Mouse (Mus musculus): ENCODE measurements at regions not wholly inside any gene's neighbourhood (a gene's known extent, or its start where the extent isn't known, plus 50 kb on each side); places are given as distances from the start of the nearest gene placed in this dataset.
A peak's percentile ranks its signal among the peaks of the same experiment; 100 is the strongest.

DNA sequence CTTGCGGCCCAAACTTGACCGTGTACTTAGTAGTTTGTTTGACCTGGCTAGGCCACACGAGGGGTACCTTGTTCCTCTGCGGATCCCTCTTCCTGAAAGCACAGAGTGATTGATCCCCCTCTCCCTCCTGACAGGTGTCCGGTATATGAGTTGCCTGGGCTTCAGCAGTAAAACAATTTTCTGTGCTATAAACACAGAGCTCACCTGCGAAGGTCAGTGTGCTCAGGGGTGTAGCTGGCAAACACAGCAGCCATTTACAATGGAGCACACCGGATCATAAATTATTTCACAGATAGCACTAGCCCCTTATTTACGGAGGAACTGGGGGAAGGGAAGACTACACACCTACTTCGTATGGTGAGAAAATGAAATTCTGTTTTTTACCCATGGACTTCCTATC is 92.5 kb upstream of the Klf4 start:
- DNase-seq (ENCODE audit: low spot score in 2 of 2) = no peak

DNA sequence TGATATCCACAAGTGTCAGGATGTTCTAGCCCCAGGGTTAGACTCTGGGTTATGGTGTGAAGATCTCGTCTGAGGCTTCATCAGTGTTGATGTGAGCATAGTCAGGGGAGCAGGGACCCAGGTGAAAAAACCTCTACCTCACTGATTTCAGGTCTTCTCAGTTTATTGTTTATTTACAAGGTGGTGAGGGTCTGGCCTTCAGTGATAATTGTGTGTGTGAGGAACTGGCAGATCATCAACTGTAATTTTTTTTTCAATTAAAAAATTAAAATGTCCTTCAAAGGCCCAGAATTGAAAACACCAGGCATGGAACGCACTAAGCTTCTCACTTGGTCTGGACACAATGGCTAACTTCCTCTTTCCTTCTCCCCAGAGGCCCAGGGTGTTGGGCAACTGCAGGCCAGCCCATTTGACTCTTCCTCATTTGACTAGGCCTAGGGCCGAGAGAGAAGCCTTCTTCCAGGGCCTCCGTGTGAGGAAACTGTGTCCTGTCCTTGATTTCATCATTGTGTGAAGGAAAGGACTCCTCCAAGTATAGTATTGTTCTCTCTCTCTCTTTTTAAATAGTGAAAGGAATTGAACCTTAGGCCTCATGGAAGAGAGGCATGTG is 91.0 kb upstream of the Klf4 start:
- no peak for DNase-seq (ENCODE audit: low spot score in 2 of 2)

DNA sequence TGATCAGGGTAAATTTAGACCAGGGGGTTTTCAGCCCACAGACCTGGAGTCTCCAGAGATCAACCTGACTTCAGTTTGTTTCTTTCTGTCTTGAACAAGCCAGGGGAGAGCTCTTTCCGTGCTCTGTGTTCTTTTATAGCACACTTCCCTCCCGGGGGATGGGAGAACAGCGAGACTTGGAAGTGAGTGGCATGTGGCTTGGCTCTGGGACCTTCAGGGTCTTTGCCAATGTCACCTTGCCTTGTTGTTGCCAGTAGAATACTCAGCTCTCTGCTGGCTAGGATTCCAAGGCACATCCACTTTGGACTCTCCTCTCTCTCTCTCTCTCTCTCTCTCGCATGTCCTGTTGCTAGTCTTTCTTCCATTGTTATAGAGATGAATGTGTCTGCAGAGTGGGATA is 90.4 kb upstream of the Klf4 start:
- no peak for DNase-seq (ENCODE audit: low spot score in 2 of 2)

DNA sequence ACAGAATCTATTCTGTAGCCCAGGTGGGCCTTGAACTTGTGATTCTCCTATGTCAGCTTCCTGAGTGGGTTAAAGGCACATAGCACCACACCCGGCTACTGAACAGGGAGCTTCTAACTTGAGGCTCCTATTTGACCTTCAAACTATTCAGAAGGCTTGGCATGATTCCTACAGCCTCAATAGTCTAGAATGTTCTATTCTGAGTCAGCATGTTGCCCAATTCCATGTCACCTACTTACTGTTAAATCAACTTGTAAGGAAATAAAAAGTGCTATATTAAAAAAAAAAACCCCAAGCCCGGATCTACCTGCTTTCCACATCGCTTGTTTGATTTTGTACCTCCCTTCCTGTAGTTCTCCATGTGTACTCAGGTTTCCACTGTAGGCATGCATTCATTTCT is 87.6 kb upstream of the Klf4 start:
- no peak for DNase-seq (ENCODE audit: low spot score in 2 of 2)

DNA sequence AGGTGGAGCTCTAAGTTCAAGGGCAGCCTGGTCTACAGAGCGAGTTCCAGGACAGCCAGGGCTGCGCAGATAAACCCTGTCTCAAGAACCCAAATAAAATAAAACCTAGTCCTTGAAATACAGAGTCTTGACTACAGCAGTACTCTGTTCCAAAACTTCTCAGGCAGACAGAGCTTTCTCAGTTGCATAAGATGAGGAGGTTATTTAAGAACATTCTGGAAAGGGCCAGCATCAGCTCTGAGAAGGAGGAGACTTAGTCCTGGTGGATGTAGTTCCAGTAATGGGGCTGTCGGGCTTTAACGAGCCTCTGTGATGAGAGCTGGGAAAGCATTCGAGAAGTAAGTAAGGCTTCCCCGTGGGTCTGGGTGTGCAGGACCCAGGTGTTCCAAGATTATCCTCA is 83.5 kb upstream of the Klf4 start:
- DNase-seq (ENCODE audit: low spot score in 2 of 2) = no peak

DNA sequence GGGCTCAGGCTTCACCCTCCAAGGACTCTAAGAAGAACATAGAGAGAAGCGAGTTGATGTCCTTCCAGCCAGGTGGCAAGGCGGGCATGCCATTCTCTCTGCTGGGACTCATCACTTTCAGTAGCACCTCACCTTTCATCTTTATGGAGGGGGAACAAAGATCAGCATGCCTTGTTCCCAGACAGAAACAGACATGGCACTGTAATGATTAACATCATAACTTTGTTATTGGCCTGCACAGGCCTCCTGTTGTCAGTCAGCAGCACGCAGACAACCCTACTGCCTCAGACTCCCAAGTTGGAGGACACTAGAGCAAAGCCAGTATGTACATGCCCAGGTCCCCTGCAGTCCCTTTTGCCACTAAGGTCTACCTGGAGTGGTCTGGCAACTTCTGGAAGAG is 81.3 kb upstream of the Klf4 start:
- DNase-seq (ENCODE audit: low spot score in 2 of 2) = no peak

DNA sequence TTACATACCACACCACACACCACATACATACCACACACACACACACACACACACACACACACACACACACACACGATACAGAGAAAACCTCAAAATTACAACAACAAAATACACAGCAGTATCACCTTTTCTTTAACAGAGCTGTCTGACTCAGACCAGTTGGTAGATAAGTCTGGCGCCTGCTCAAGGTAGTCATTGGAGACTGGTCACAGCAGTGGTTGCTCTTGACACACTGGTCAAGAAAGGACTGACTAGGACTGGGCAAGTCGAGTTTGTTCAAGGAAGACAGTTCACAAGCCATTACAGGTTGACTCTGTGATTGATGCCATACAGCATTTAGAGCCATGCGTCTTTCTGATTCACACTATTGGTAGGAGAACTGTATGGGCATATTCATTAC is 78.7 kb upstream of the Klf4 start:
- DNase-seq (ENCODE audit: low spot score in 2 of 2) = no peak

DNA sequence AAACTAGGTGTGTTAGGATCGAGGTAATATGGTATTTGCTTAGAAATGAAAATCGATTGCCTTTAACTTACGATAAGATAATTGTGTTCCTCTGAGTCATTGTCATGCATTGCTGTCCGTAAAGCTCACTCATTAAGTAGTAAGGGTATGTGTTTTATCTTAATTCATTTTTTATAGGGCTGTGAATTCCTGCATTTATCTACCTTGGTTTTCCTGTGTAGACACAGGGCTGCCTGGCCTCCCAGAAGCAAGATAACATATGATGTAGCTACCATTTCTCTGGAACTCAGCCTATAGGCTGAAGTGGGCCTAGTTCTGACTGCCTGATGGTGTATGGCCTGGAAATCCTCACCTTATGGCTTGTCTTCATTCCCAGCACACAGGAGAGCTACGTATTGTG is 76.9 kb upstream of the Klf4 start:
- no peak for DNase-seq (ENCODE audit: low spot score in 2 of 2)

DNA sequence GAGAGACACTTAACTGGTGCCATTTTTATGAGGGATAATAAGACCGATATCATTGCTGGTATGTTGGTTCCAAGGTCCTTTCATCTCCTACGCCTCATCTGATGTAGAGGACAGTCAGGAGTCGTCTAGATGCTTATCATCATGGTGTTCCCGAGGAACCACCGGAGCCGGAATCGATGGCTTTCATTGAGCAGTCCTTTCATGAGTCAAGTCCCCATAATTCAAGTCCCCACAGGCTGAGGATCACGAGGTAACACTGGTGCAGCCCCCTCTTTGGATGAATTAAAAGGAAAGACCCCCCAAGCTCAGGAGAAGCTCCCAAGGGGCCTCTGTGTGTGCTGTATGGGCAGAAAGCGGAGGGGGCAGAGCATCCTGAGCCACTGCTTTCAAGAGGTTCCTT is 73.3 kb upstream of the Klf4 start:
- no peak for DNase-seq (ENCODE audit: low spot score in 2 of 2)

DNA sequence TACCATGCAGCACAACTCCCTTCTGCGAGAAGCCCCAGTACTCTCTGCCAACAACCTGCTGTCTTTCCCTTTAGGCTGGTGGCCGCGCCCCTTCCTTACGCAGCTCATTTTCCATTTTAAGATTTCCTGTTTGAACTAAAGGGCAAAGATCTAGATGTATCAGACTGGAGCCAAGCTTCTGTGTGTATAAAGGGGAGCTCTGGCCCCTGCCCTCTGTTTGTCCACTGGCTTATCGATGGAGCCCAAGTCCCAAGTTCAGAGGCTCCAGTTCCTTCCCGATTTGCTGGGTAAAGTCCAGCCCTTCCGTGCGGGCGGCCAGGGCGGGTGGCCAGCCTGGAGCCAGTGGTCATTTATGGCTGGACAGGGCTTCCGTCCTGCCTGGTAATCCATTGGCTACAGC is 72.6 kb upstream of the Klf4 start:
- no peak for DNase-seq (ENCODE audit: low spot score in 2 of 2)

DNA sequence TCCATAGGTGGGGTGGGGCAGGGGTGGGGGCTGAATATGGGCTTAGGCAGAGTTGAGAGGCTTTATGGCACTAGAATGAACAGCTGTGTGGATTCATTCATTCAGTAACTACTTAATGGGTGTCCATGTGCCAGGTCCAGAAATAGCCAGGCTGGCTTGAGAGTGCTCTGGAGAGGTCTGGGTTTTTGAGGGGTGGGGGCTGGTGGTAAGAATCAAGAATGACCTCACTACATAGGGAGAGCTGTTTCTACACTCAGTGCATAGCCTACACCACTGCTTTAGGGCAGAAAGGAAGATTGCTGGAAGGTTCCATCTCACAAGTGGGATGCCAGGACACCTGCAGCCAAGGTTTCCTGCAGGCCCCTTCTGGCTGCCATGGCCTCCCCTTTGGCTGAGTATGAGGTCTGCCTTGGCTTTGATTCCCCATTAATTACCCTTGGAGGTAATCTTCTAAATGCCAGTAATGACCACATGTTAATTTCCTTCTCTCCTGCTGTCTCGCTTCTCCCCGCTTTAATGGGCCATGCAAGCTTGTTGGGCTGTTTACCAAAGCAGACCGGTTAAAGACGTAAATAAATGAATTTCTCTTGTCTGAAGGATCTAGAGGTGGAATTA is 71.7 kb upstream of the Klf4 start:
- DNase-seq (ENCODE audit: low spot score in 2 of 2) = no peak

DNA sequence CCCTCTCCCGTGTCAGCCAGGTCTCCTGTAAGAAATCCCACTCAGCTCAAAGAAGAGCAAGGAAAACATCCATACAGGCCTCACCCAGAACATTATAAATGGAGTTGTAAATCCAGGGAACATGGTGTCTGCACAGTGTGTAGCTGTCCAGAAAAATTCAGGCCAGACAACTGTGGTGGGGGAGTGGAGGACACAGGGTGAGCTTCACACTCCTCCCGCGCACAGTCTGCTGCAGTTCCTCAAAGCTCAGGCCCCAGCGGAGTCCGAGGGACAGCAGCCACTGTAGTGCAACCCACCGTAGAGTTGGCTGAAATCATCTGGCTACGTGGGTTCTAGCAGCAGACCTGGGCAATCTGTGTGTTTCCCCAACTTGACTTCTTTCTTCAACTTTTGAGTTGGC is 62.9 kb upstream of the Klf4 start:
- peak; percentile 20 to 60 for DNase-seq (ENCODE audit: low spot score in 2 of 2)

DNA sequence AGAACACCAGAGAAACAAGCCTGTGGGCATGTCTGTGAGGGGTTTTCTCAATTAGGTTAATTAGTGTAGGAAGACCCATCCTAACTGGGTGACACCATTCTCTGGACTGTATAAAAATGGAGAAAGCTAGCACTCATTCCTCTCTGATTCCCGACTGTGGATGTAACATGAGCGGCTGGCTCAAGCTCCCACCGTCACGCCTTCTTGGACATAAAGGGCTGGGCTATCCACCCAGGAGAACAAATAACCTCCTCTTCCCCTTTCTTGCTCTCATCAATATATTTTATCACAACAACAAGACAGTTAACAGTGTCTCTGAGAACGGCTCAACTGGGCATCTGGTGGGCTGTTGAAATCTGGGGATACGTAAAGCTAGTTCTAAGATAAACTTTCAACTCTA is 62.4 kb upstream of the Klf4 start:
- no peak for DNase-seq (ENCODE audit: low spot score in 2 of 2)

DNA sequence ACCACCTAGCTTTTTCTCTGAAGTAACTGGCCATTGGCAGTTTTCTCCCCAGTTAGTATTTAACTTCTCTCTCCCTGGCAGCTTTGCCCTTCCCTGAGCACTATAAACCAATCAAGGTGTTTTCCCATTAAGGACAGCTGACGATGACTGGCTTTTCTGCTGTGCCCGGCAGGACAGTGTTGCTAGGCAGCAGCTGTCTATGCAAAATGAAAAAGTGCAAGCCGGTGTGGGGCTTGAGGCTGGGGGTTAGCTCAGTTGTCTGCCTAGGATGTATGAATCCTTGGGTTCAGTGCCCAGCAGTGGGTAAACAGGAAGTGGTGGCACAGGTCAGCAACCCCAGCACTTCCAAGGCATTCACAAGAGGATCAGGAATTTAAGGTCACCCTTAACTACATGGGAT is 60.9 kb upstream of the Klf4 start:
- no peak for DNase-seq (ENCODE audit: low spot score in 2 of 2)

DNA sequence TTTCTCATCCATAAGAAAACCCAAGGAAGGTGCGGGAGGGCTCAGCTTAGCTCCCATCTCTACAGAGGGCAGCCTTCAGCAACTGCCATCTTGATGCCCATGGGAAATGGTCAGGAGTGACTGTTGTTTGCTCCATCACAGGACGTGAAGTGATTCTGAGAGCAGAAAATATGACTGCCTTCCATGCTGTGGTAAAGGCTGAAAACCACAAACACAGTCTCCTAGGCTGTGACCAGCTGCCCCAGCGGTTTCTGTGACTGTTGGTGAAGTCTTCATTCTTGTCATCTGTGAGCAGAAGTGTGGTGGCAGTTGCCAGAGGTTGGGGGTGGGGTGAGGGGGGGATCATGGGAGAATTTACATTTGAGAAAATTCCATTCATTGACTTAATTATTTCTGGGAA is 53.9 kb upstream of the Klf4 start:
- DNase-seq (ENCODE audit: low spot score in 2 of 2) = no peak

DNA sequence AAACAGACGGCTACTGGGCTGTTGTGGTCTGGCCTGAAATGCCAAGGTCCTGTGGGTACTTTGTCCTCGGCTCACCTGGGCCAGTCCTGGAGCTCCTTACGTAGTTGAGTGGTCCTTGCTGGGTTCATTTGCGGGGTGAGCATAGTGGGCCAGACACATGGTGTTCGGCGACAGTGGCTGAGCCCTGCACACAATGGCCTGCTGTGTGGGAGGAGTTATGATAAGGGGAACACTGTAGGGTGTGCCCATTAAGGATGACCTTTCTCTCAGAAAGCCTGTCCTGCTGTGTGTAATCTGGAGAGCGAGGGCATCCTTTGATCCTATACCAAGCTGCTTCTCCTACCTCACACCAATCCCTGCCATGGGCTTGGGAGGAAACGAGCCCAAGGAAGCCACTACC is 51.3 kb upstream of the Klf4 start:
- DNase-seq (ENCODE audit: low spot score in 2 of 2) = no peak
